Mouse (Mus musculus): ENCODE data around the gene Slc24a2.

DNA sequence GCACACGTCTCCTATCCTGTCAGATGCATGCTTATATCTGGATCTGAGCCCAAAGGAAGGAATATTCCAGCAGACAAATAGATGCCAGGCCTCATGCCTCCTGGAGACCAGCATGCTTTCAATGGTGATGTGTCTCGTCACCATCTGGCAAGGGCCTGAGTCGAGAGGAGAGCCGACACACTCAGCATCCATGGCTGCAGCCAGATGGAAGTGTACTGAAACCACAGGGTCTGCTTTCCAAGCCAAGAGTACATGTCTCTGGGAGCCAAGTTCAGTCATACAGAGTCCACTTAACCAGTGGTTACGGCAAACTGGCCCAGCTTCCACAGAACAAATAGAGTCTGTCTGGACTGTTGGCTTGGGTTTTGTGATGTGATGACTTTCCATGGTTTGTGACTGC is 134.1 kb downstream of the Slc24a2 start:
- no peak for TF ChIP-seq CTCF (IDR thresholded peaks at IDR 0.05; ENCODE audit: low read depth, low read length)
- TF ChIP-seq POLR2A (IDR thresholded peaks at IDR 0.05; ENCODE audit: borderline replicate concordance, low read depth, low read length), result no peak
